27 mouse cellular contexts compared by ENCODE assay signal in the genomic region with DNA sequence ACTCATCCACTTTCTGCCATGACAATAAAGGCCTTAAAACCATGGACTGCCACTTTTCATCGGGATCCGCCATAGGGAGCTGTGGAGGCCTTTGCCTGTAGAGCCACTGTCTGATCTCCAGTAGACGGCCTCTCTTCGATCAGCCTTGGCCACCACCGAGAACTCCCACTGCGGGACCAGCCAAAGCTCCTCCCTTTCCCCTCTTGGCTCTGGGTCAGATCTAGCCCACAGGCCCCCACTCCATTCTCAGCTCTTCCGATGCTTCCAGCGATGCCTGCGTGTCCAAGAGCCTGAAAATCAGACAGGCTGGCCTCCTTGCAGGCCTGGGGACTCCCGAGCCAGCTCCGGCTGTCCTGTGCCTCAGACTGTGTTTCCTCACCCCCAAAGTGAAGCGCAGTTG. TPM values are rescaled to one million over a fixed set of nuclear protein-coding genes. Genes with fewer than 3 reads are reported as not detected.
DNase-seq lines count a peak whose midpoint lies in the region; ATAC-seq and TF ChIP-seq lines count a peak whose summit lies in the region.
"Had no signal": no experiment of that assay in that cellular context is flagged by ENCODE, and none has a peak within 500 bp of the region (broad histone marks: within the 10 kb centered on the region; RNA-seq: fewer than 3 reads in every experiment).

No protein-coding gene starts in this region.

- WGBS in midbrain, postnatal 0 days, result 81% methylated on average over 12 of the region's 12 CpGs
- WGBS in midbrain, embryonic 14.5 days, result 91% methylated on average over 12 of the region's 12 CpGs

- DNase-seq in cerebellum, postnatal 10 days, result peak; percentile 66 to 77
- DNase-seq in cerebellum, adult 18-20 months, result no peak
- DNase-seq in gastrocnemius, postnatal 14 days, result peak; percentile 11
- no peak for DNase-seq in gastrocnemius, postnatal 4 days (ENCODE audit: low spot score in 2 of 2)
- peak; percentile 64 for DNase-seq in left cerebral cortex, postnatal 4 days
- no peak for DNase-seq in left cerebral cortex, adult 9 months (ENCODE audit: low spot score in 2 of 2)
- DNase-seq in midbrain, postnatal 0 days (ENCODE audit: low spot score), result peak; percentile 22
- DNase-seq in midbrain, embryonic 14.5 days, result no peak
- DNase-seq: adrenal gland, adult 2 months; adrenal gland, postnatal 14 days; B cell, adult 2 months; cerebellum, adult 11 months; cerebellum, adult 9-10 months; gastrocnemius, postnatal 10 days; heart, adult 2 months; kidney, adult 2 months had no signal

- H3K9ac ChIP-seq in midbrain, postnatal 0 days (replicated peaks; ENCODE audit: low read length, poor library complexity, severe bottlenecking), result no peak overlapping the region
- no peak overlapping the region for H3K9ac ChIP-seq in midbrain, embryonic 14.5 days (replicated peaks; ENCODE audit: low read length)
- H3K9ac ChIP-seq: embryonic facial prominence, embryonic 12.5 days; embryonic facial prominence, embryonic 15.5 days; forebrain, embryonic 12.5 days; forebrain, embryonic 15.5 days; hindbrain, embryonic 12.5 days had no signal

- TF ChIP-seq CTCF in midbrain, postnatal 0 days (IDR thresholded peaks at IDR 0.05), result no peak

- no peaks in the 10 kb centered on the region for H3K27me3 ChIP-seq in midbrain, postnatal 0 days (ENCODE audit: insufficient read depth, low read length)
- no peaks in the 10 kb centered on the region for H3K27me3 ChIP-seq in midbrain, embryonic 14.5 days (ENCODE audit: control insufficient read depth, insufficient read depth, low read length)
- H3K27me3 ChIP-seq: CH12.LX; embryonic facial prominence, embryonic 12.5 days; embryonic facial prominence, embryonic 15.5 days; forebrain, embryonic 12.5 days; forebrain, embryonic 15.5 days; hindbrain, embryonic 12.5 days had no signal

- H3K4me2 ChIP-seq in midbrain, postnatal 0 days (ENCODE audit: low read depth, low read length, poor library complexity, severe bottlenecking), result no peak overlapping the region
- H3K4me2 ChIP-seq in midbrain, embryonic 14.5 days (ENCODE audit: low read length), result no peak overlapping the region
- H3K4me2 ChIP-seq: embryonic facial prominence, embryonic 12.5 days; embryonic facial prominence, embryonic 15.5 days; forebrain, embryonic 12.5 days; forebrain, embryonic 15.5 days; heart, embryonic 11.5 days; hindbrain, embryonic 12.5 days had no signal

- H3K36me3 ChIP-seq in midbrain, postnatal 0 days (ENCODE audit: insufficient read depth, low read length), result no peaks in the 10 kb centered on the region
- no peaks in the 10 kb centered on the region for H3K36me3 ChIP-seq in midbrain, embryonic 14.5 days (ENCODE audit: control insufficient read depth, insufficient read depth, low read length)
- H3K36me3 ChIP-seq: embryonic facial prominence, embryonic 12.5 days; embryonic facial prominence, embryonic 15.5 days; forebrain, embryonic 12.5 days; forebrain, embryonic 15.5 days; hindbrain, embryonic 12.5 days had no signal

- intact Hi-C loops in gastrocnemius, postnatal 14 days (cut with DNase I; ENCODE audit: low total_unique reads), result no loop called here
- intact Hi-C loops in left cerebral cortex, postnatal 4 days (cut with DNase I), result no loop called here

- H3K4me1 ChIP-seq in midbrain, postnatal 0 days (ENCODE audit: insufficient read depth, low read length), result 0 out of 2 replicates have a peak, but pooled peaks cover 2% of the 10 kb centered on the region
- no peaks in the 10 kb centered on the region for H3K4me1 ChIP-seq in midbrain, embryonic 14.5 days (ENCODE audit: control insufficient read depth, insufficient read depth, low read length)
- H3K4me1 ChIP-seq: embryonic facial prominence, embryonic 12.5 days; embryonic facial prominence, embryonic 15.5 days; forebrain, embryonic 12.5 days; hindbrain, embryonic 12.5 days had no signal

- no peak for ATAC-seq in midbrain, postnatal 0 days (ENCODE audit: low FRiP score)
- ATAC-seq in midbrain, embryonic 14.5 days (ENCODE audit: low FRiP score, low TSS enrichment), result no peak
- ATAC-seq: forebrain, embryonic 15.5 days; hindbrain, postnatal 0 days; inflammation-experienced regulatory T-cells, adult 6 months; intestine, embryonic 16.5 days had no signal

- H3K9me3 ChIP-seq in midbrain, postnatal 0 days (ENCODE audit: low read length), result no peaks in the 10 kb centered on the region
- H3K9me3 ChIP-seq in midbrain, embryonic 14.5 days (ENCODE audit: control insufficient read depth, low read length), result no peaks in the 10 kb centered on the region
- H3K9me3 ChIP-seq: embryonic facial prominence, embryonic 12.5 days; embryonic facial prominence, embryonic 15.5 days; forebrain, embryonic 12.5 days; forebrain, embryonic 15.5 days; hindbrain, embryonic 12.5 days had no signal

- H3K27ac ChIP-seq in midbrain, postnatal 0 days (ENCODE audit: low read depth, low read length), result no peak overlapping the region
- no peak overlapping the region for H3K27ac ChIP-seq in midbrain, embryonic 14.5 days (replicated peaks; ENCODE audit: low read depth, low read length)
- H3K27ac ChIP-seq: embryonic facial prominence, embryonic 12.5 days; embryonic facial prominence, embryonic 15.5 days; forebrain, embryonic 12.5 days; forebrain, embryonic 15.5 days; heart, adult 2 months; hindbrain, embryonic 12.5 days; hindbrain, postnatal 0 days had no signal

- H3K4me3 ChIP-seq in midbrain, postnatal 0 days (ENCODE audit: low read depth, low read length), result no peak overlapping the region
- H3K4me3 ChIP-seq in midbrain, embryonic 14.5 days (replicated peaks; ENCODE audit: low read depth, low read length), result no peak overlapping the region
- H3K4me3 ChIP-seq: embryonic facial prominence, embryonic 12.5 days; embryonic facial prominence, embryonic 15.5 days; forebrain, embryonic 12.5 days; forebrain, embryonic 15.5 days; heart, adult 2 months; hindbrain, embryonic 12.5 days had no signal

RNA-seq across cellular contexts. Expression of a gene that starts 33.5 kb away (rescaled TPM):
- under 1 TPM in 1 of 2 experiments, not detected in 1; 0.21 TPM for total RNA-seq in gastrocnemius, postnatal 14 days (2021)
- under 1 TPM; 0.21 to 0.44 TPM for total RNA-seq in gastrocnemius, postnatal 4 days (2021)
- under 1 TPM in 1 of 2 experiments, not detected in 1; 0.24 TPM for total RNA-seq in left cerebral cortex, postnatal 4 days (2021)
- total RNA-seq in midbrain, postnatal 0 days (2014; rRNA removed), result 0.11 and 0.42 TPM in 2 replicates
- 0.23 and 0.33 TPM in 2 replicates for polyA plus RNA-seq in midbrain, postnatal 0 days (2015; fragmentation: Nextera tagmentation; extraction: Ambion mirVana)
- 0.74 and 1.1 TPM in 2 replicates for polyA plus RNA-seq in midbrain, embryonic 14.5 days (2014; fragmentation: Nextera tagmentation; extraction: Ambion mirVana)
- total RNA-seq: adrenal gland, postnatal 14 days; gastrocnemius, postnatal 10 days; heart, adult 2 months; hematopoietic stem cell, adult 5-6 weeks; hindbrain, postnatal 0 days had no signal
- polyA plus RNA-seq: adrenal gland, adult 2 months; heart, adult 2 months; inflammation-experienced regulatory T-cells, adult 6 months had no signal

RNA-seq across cellular contexts. Expression of a gene that starts 33.9 kb away (rescaled TPM):
- total RNA-seq in gastrocnemius, postnatal 14 days (2021), result 10 to 100 TPM; 54.4 to 57.1 TPM
- total RNA-seq in gastrocnemius, postnatal 4 days (2021), result 10 to 100 TPM; 56.4 to 61.0 TPM
- total RNA-seq in left cerebral cortex, postnatal 4 days (2021), result 100 to 1,000 TPM; 109 to 117 TPM
- 68.1 and 69.5 TPM in 2 replicates for total RNA-seq in midbrain, postnatal 0 days (2014; rRNA removed)
- polyA plus RNA-seq in midbrain, postnatal 0 days (2015; fragmentation: Nextera tagmentation; extraction: Ambion mirVana), result 70.7 and 75.6 TPM in 2 replicates
- polyA plus RNA-seq in midbrain, embryonic 14.5 days (2014; fragmentation: Nextera tagmentation; extraction: Ambion mirVana), result 56.9 and 57.8 TPM in 2 replicates

Comparison
In these comparisons a context has a peak if more than half of its experiments do, and no peak if none do; other contexts are left out.
1. DNase-seq: peak in cerebellum, postnatal 10 days (2 of 2), gastrocnemius, postnatal 14 days (single experiment), left cerebral cortex, postnatal 4 days (single experiment) and midbrain, postnatal 0 days (single experiment); none in cerebellum, adult 18-20 months (0 of 2), gastrocnemius, postnatal 4 days (0 of 2), left cerebral cortex, adult 9 months (0 of 2) and midbrain, embryonic 14.5 days (single experiment).